Mouse (Mus musculus): ENCODE measurements at regions not wholly inside any gene's neighbourhood (a gene's known extent, or its start where the extent isn't known, plus 50 kb on each side); places are given as distances from the start of the nearest gene placed in this dataset.

DNA sequence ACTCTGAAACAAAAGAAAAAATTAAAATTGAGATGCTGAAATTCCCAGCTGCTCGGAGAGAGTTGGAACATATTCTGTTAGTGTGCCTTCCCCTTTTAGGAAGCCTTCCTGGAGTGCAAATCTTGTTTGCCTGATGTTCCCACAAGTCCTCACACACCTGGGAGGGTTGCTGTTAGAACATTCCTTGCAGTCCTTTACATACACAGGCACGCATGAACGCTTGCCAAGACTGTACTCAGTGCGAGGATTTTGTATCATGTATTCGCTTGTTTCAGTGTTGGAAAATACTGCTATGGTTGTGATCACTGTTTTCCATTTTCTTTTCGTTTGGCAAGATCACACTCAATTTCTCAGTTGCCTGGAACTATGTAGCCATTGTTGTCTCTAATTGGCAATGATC, 770.5 kb downstream of the Tmem114 start:
- intact Hi-C loops (cut with DNase I) = no loop called here

- intact Hi-C loops (cut with DNase I) = no loop called here
These were observed 775.2 kb downstream of the Tmem114 start for GRCm38 (mm10) chr16:7649771-7650170.

GRCm38 (mm10) chr16:7647275-7647926, 777.5 kb downstream of the Tmem114 start:
- intact Hi-C loops (cut with DNase I) = no loop called here

DNA sequence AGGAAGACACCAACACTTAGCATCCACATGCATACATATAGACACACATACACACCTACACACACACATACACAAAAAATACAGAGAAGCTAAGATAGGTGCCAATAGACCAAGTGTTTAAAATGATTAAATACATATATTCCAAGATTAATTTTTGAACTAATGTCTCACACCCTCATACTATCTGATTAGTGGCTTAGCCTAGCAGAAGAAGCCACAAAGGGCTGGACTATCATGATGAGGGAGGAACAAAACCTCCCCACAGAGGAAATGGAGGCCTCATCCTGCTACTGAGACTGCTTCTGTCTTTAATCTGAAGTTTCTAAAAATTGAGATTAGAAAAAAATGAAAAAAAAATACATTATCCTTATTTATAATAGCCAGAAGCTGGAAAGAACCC, 780.6 kb downstream of the Tmem114 start:
- intact Hi-C loops (cut with DNase I) = no loop called here

DNA sequence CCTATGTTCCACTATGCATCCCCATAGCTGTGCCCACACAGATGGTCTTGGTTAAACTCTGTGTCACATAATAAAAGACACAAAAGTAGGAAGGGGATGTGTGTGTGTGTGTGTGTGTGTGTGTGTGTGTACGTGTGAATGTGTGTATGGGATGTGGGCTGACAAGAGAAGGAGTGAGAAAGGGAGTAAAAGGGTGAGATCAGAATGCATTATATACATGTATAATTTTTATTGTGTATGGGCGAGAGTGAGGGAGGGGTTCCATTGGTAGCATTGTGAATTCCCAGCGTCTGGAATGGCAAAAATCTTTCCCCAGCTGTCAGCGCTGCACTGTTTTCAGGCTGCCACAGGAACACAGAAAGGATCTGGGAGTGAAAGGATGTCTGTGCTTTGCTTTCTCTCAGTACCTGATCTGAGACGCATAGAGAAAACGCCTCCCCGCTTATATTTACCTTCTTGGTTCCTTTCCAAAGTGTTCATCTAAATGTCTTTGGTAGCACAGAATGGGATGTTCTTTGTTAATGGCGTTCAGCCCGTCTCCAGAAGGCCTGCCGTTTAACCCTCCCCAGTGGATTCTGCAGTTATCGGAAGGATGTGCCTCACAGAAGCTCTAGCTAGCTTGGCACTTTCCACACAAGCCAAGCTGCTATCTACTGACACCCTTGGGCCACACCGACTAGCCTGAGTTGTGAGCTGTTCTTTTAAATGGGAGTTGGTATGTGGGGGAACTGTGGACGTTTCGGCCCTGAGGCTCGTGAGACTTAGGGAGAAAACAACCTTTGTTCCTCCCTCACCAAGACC, 785.8 kb downstream of the Tmem114 start:
- intact Hi-C loops (cut with DNase I) = no loop called here

GRCm38 (mm10) chr16:7637993-7638392, 786.9 kb downstream of the Tmem114 start:
- intact Hi-C loops (cut with DNase I) = no loop called here

- intact Hi-C loops (cut with DNase I) = no loop called here
These were observed 787.7 kb downstream of the Tmem114 start for GRCm38 (mm10) chr16:7637121-7637700.

GRCm38 (mm10) chr16:7636326-7636725, 788.6 kb downstream of the Tmem114 start:
- intact Hi-C loops (cut with DNase I) = no loop called here

GRCm38 (mm10) chr16:7632474-7632873, 792.5 kb downstream of the Tmem114 start:
- intact Hi-C loops (cut with DNase I) = no loop called here

DNA sequence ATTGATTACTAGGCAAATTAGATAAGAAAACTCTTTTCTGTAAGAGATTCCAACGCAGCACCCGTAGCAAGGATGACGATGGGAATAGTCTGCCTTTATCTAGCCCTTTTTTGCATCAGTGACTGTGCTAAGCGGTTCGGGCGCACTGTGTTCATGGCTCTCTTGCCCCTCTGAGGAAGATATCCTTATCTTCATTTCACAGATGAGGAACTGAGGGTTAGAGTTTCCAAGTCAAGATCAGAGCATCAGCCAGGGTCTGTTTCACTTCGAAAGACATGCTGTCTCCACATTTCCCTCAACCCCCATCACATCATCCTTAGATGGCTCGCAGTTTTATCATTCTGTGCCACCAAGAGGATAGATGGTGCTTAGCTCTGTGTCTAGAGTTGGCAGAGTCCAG, 796.6 kb downstream of the Tmem114 start:
- intact Hi-C loops (cut with DNase I) = no loop called here

- intact Hi-C loops (cut with DNase I) = no loop called here
These were observed 818.3 kb downstream of the Tmem114 start for GRCm38 (mm10) chr16:7606602-7607001.

GRCm38 (mm10) chr16:7602428-7602827, 822.5 kb downstream of the Tmem114 start:
- intact Hi-C loops (cut with DNase I) = no loop called here

DNA sequence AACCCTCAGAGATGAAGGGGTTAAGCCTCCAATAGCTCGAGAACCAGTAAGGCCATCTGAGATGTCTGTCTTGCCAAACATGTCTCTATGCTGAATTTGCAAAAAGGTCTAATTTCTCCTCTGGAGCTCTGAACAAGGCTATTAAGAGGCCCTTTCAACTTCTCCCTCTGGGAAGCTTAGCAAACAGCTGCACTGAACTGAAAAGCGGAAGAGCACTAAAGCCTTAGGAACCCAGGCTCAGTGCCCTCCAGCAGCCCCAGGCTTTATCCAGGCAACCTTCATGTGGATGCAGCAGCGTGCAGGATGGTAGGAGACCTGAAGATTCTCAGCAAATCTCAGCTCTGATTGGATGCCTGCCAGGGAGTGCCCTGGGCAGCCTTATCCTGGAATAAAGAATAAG, 850.1 kb downstream of the Tmem114 start:
- intact Hi-C loops (cut with DNase I) = no loop called here

DNA sequence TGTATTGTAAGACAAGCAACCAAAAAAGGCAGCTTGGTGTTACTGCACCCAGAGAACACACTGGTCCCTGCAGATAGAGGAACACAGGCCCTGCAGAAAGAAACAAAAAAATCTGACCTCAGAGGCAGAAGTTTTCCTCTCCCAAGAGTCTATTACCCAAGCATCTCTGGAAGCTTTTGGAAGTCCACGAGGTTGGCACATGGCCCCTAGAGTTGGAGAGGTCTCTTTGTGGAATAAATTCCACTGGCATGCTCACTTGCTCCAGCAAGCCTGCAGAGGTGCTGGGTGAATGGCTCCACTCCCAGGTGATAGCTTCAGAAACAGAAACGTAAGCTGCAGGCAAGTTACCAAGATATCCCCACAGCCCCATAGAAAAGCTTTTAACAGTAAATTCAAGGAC, 864.1 kb downstream of the Tmem114 start:
- intact Hi-C loops (cut with DNase I) = no loop called here

- intact Hi-C loops (cut with DNase I) = no loop called here
These were observed 865.8 kb downstream of the Tmem114 start for GRCm38 (mm10) chr16:7559177-7559576.

- intact Hi-C loops (cut with DNase I) = no loop called here
These were observed 866.3 kb downstream of the Tmem114 start for GRCm38 (mm10) chr16:7558637-7559036.

- intact Hi-C loops (cut with DNase I) = no loop called here
These were observed 869.0 kb downstream of the Tmem114 start for GRCm38 (mm10) chr16:7555911-7556310.

GRCm38 (mm10) chr16:7549568-7549967, 875.4 kb downstream of the Tmem114 start:
- intact Hi-C loops (cut with DNase I) = no loop called here

DNA sequence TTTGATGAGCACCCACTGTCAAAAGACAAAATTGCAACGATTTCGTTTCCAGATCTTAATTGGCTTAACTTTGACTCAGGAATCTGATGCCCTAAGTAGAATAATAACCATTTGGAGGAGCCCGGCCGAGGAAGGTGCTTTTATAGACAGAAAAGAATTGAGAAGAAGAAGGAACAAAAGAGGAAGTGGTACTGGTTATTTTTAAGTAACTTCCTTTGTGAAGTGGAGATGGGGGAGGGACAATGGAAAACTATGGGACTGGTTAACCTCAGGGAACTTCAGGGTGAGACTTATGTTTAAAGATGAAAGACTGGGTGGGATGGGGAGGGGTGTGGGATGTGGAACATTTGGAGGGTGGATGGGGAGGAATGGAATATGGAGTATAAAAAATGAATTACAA, 880.9 kb downstream of the Tmem114 start:
- intact Hi-C loops (cut with DNase I) = no loop called here

DNA sequence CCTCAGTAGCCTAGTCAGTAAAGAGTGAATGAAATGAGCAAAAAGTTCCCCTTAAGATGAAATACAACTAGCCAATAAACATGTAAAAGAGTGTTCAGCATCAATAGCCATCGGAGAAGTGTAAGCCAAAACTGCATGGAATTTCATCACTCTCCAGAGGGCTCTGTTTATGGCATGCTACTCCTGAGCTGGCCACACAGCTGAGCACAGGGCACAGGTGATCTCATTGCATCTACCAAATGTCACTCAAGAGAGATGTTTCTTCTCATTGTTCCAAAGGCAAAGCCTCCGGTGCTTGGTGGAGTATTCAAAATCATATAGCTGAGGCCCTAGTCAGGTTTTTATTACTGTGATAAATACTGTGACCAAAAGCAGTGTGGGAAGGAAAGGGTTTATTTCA, 895.1 kb downstream of the Tmem114 start:
- intact Hi-C loops (cut with DNase I) = no loop called here

GRCm38 (mm10) chr16:7528963-7529362, 896.0 kb downstream of the Tmem114 start:
- intact Hi-C loops (cut with DNase I) = no loop called here

DNA sequence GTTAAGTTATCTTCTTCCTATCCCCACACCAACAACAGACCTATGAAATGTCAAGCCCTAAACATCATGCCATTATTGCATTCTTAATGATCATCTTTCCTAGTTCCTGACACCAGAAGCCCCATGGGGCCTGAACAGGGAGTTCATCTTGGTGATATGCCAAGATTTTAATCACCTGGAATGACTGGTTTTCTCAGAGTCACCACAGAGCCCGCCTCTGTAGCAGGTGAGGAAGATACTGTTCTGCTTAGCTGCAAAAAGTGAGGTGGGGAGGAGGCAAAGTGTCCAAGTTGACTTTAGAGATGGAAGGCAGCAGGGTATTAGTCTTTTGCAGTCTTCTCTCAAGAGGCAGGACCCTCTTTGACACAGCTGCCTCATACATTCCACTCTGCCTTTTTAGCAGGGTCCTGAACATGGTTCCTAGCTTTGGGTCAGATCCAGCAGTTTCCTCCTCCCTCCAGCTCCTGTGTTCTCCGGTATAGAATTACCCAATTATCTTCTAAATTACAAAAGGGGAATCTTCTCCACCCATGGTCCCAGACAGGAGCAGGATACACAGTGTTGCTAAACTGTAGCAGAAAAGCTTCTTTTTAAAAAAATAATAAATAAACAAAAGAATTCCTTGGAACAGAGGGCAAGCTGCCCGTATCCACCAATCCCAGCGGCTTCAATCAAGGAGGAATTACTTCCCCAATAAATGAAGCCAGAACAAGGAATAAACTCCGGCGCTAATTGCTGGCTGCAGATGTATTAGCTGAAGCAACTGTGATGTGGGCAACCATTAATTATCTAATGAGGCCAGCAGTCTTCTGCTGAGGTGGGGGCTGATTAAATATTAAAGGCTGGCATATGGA, 896.8 kb downstream of the Tmem114 start:
- intact Hi-C loops (cut with DNase I) = no loop called here
